Mouse (Mus musculus) cortical plate, adult 2 months (tissue): ENCODE measurements around the gene Acer3.

Experiments
- CTCF ChIP-seq: fragments of 200-500 bp; IDR thresholded peaks from 2 replicates; pipeline ENCODE4 v1.5.1; 2011; ENCODE audit warnings: mild to moderate bottlenecking, control low read depth, low read length; ENCODE audit not compliant: insufficient read depth; ENCODE audit errors: extremely low read depth
- POLR2A ChIP-seq: fragments of 200-500 bp; IDR thresholded peaks from 2 replicates; pipeline ENCODE4 v1.6.1; 2011; ENCODE audit warnings: mild to moderate bottlenecking, low read length, control low read depth; ENCODE audit not compliant: insufficient read depth; ENCODE audit errors: extremely low read depth

DNA sequence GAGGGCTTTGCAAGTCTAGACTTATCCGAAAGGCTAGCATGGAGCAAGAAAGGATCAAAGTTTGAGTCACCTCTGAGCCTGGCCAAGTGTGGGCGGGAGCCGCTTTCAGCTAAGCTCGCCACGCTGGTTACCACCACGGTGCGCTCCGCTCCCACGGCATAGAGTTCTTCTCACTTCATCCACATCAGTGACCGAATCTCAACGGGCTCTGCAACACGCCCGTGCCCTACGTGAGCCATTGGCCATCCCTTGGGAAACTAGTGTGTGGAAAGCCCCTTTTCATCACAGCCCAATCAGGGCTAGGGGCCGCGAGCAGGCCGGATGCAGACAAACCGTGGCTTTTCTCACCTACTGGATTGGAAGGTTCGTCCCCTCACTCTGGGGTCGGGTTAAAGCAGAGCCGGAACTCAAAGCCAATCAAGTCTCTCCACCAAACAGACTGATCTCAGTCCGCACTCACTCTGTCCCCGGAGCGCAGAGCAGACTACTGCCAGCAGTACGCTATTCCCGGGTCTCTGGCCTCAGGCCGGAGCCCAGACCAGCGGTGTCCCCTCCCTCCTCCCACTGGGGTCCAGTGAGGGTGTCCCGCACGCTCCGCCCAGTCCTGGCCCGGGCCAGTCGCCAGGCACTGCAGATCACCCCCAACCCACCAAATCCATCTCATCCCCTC is 39.1 kb upstream of the Acer3 start:
- no peak for TF ChIP-seq CTCF
- no peak for TF ChIP-seq POLR2A
